Mouse (Mus musculus): ENCODE measurements around the gene Vmn1r56. TPM values are rescaled to one million over a fixed set of nuclear protein-coding genes. Genes with fewer than 3 reads are reported as not detected.
"Not testable (repeated sequence)": the region's sequence is repeated elsewhere in the genome, so short reads cannot be mapped to it uniquely, and the experiment has no call there.

Gene Vmn1r56
- total RNA-seq (2022) = not detected

DNA sequence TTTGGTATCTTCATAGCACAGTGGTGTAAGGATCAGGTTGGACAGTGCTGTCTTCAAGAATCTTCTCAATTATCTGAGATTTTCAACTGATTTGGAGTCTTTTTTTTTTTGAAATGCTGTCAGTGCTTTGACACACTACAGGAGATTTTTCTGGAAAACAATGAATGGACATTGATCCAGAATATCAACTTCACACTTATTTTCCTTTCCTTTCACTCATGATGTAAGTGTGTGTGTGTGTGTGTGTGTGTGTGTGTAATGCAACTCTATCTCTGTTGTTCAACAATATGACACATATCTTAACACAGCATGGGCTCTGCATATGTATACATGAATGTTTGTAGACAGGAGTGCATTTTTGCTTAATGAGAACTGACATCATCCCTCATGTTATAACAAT lies at the start of gene Vmn1r56:
Vmn1r56 (minus strand) TSS at position 101 of the 400 bp plus-strand sequence.
- DNase-seq = not testable (repeated sequence)

GRCm38 (mm10) chr7:5218193-5218592 lies 21.6 kb upstream of the Vmn1r56 start, which contains the start of gene Vmn1r57:
Gene Vmn1r57, plus strand, starts transcription at chr7:5218493.
- DNase-seq = not testable (repeated sequence)

DNA sequence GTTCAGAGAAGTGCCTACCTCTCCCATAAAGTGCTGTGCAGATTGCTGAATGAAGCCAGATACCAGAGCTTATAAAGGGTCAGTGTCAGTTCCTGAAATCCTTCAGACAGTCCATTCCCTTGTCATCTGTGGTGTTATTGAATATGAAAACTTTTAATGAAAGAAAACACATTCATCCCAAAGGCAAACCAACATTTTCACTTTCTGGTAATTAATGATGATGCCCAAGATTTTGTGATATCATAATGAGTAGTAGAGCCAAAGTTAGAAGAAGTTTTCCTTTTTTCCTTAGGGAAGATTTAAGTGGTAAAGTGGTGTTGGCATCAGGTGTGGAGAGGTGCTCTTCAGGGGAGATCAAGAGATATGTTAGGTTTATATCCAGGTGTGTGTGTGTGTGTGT lies 47.0 kb downstream of the Vmn1r56 start, which contains the start of gene Vmn1r55:
Vmn1r55 (minus strand) TSS at position 101 of the 400 bp plus-strand sequence.
- DNase-seq = not testable (repeated sequence)

Other genes starting within 250 kb of the Vmn1r56 start
- gene Sbk2, start 232.3 kb downstream of the Vmn1r56 start, total RNA-seq (2022) = 1 to 10 TPM in 2 of 4 experiments, under 1 TPM in 1, not detected in 1; 0.45 to 2.1 (median 1.8) TPM
- under 1 TPM; 0.15 to 0.74 (median 0.34) TPM for gene Sbk3, start 225.6 kb downstream of the Vmn1r56 start, total RNA-seq (2022)
- 10 to 100 TPM; 19.1 to 29.6 (median 27.4) TPM for gene Zfp579, start 200.6 kb downstream of the Vmn1r56 start, total RNA-seq (2022)
- gene Zfp524, start 182.3 kb downstream of the Vmn1r56 start, total RNA-seq (2022) = 10 to 100 TPM; 10.0 to 15.2 (median 12.0) TPM
- 10 to 100 TPM; 18.9 to 25.7 (median 23.3) TPM for gene Fiz1, start 182.1 kb downstream of the Vmn1r56 start, total RNA-seq (2022)
- gene Gm44973, start 181.3 kb downstream of the Vmn1r56 start, total RNA-seq (2022) = 1 to 10 TPM in 1 of 4 experiments, not detected in 3; 1.5 TPM
- 10 to 100 TPM; 25.0 to 38.6 (median 30.3) TPM for gene Zfp865, start 176.4 kb downstream of the Vmn1r56 start, total RNA-seq (2022)
- 1 to 10 TPM; 2.9 to 5.6 (median 3.8) TPM for gene Ccdc106, start 176.2 kb downstream of the Vmn1r56 start, total RNA-seq (2022)
- gene 4632433K11Rik, start 162.6 kb downstream of the Vmn1r56 start, total RNA-seq (2022) = under 1 TPM in 1 of 4 experiments, not detected in 3; 0.34 TPM
- gene Zfp784, start 158.3 kb downstream of the Vmn1r56 start, total RNA-seq (2022) = 1 to 10 TPM; 4.3 to 7.8 (median 6.0) TPM
- 1 to 10 TPM; 5.4 to 9.7 (median 8.5) TPM for gene Zfp580, start 145.2 kb downstream of the Vmn1r56 start, total RNA-seq (2022)
- gene U2af2, start 134.6 kb downstream of the Vmn1r56 start, total RNA-seq (2022) = 100 to 1,000 TPM; 135 to 214 (median 168) TPM
- gene Epn1, start 116.5 kb downstream of the Vmn1r56 start, total RNA-seq (2022) = 100 to 1,000 TPM; 124 to 175 (median 142) TPM
- gene Rfpl4, start 79.8 kb downstream of the Vmn1r56 start, total RNA-seq (2022) = under 1 TPM in 3 of 4 experiments, not detected in 1; 0.31 to 0.54 (median 0.31) TPM
- 1 to 10 TPM in 2 of 4 experiments, under 1 TPM in 2; 0.32 to 2.0 (median 1.1) TPM for gene Rasl2-9, start 70.8 kb downstream of the Vmn1r56 start, total RNA-seq (2022)
- gene Vmn1r55, start 47.1 kb downstream of the Vmn1r56 start, total RNA-seq (2022) = not detected
- gene Vmn1r57, start 21.7 kb upstream of the Vmn1r56 start, total RNA-seq (2022) = not detected
- gene Gm5065, start 153.8 kb upstream of the Vmn1r56 start, total RNA-seq (2022) = not detected
- not detected for gene Nlrp2, start 154.3 kb upstream of the Vmn1r56 start, total RNA-seq (2022)
- gene Vmn1r58, start 216.6 kb upstream of the Vmn1r56 start, total RNA-seq (2022) = not detected

Measured in adrenal gland, adult 8-10 months (tissue).